Mouse (Mus musculus) heart, embryonic 15.5 days (tissue): ENCODE results near the gene Map3k20. TPM values are rescaled to one million over a fixed set of nuclear protein-coding genes. Genes with fewer than 3 reads are reported as not detected.

Experiments used
- ATAC-seq: fragments of 200-750 bp; cut with Nextera tagmentation; replicated peaks from 2 replicates; pipeline ENCODE4 v1.8.0; 2017; ENCODE audit warnings: low read depth, moderate TSS enrichment; ENCODE audit not compliant: insufficient number of reproducible peaks, insufficient read depth, low FRiP score
- H3K27ac ChIP-seq: fragments of 300-500 bp; sonication (generic); 2 replicates; pipeline ENCODE4 v1.5.1; 2015; ENCODE audit warnings: mild to moderate bottlenecking, inconsistent platforms
- H3K27me3 ChIP-seq: fragments of 300-500 bp; sonication (generic); 2 replicates; pipeline ENCODE4 v1.6.1; 2015; ENCODE audit warnings: inconsistent platforms
- H3K36me3 ChIP-seq: fragments of 300-500 bp; sonication (generic); 2 replicates; pipeline ENCODE4 v1.6.1; 2015; ENCODE audit warnings: mild to moderate bottlenecking, inconsistent platforms
- H3K4me1 ChIP-seq: fragments of 300-500 bp; sonication (generic); replicated peaks from 2 replicates; pipeline ENCODE4 v1.6.1; 2015; ENCODE audit warnings: inconsistent platforms
- H3K4me2 ChIP-seq: fragments of 300-500 bp; sonication (generic); 2 replicates; pipeline ENCODE4 v1.6.1; 2015; ENCODE audit warnings: inconsistent platforms, mild to moderate bottlenecking, moderate library complexity
- H3K4me3 ChIP-seq: fragments of 300-500 bp; sonication (generic); 2 replicates; pipeline ENCODE4 v1.5.1; 2015; ENCODE audit warnings: mild to moderate bottlenecking, inconsistent platforms
- H3K9ac ChIP-seq: fragments of 300-500 bp; sonication (generic); 2 replicates; pipeline ENCODE4 v1.6.1; 2015; ENCODE audit warnings: mild to moderate bottlenecking, inconsistent platforms
- H3K9me3 ChIP-seq: fragments of 300-500 bp; sonication (generic); replicated peaks from 2 replicates; pipeline ENCODE4 v1.6.1; 2016; ENCODE audit warnings: inconsistent platforms
- WGBS: fragments of 180-500 bp; shearing (Covaris S2); methylation state at CpG from one replicate; pipeline ENCODE4 v1.1.7; 2015; ENCODE audit warnings: mixed read lengths; 5-methylcytosine and 5-hydroxymethylcytosine counted together
- polyA plus RNA-seq: library from polyadenylated mRNA; unstranded; fragments of >200 nt; fragmentation: Nextera tagmentation; extraction: Ambion mirVana; gene quantifications from 2 replicates; pipeline ENCODE4 v1.2.1, GENCODE M21; 2015

Gene Map3k20
- polyA plus RNA-seq, 1 experiment from 2014 or later: 46.4 TPM

- WGBS: 77% methylated on average over 8 of the region's 8 CpGs
- no peak for ATAC-seq
- Histone ChIP-seq H3K9me3 (no peaks in the 10 kb centered on the region), H3K4me1 (no peaks in the 10 kb centered on the region), H3K9ac (no peak overlapping the region), H3K36me3 (peaks cover 5% of the 10 kb centered on the region; the same call in 1 of the 2 replicates), H3K27me3 (no peaks in the 10 kb centered on the region), H3K4me2 (no peak overlapping the region), H3K27ac (no peak overlapping the region), H3K4me3 (no peak overlapping the region)
Measured at GRCm38 (mm10) chr2:72438941-72439533, 153.6 kb downstream of the Map3k20 start.

- H3K9ac ChIP-seq: no peak overlapping the region
Measured at GRCm38 (mm10) chr2:72441010-72441409, 155.6 kb downstream of the Map3k20 start.

GRCm38 (mm10) chr2:72442825-72443224, 157.4 kb downstream of the Map3k20 start:
- H3K4me3 ChIP-seq: no peak overlapping the region
- H3K27me3 ChIP-seq: no peaks in the 10 kb centered on the region
- WGBS: 88% methylated on average over 6 of the region's 6 CpGs
- H3K4me1 ChIP-seq: no peaks in the 10 kb centered on the region
- no peak overlapping the region for H3K9ac ChIP-seq
- no peak overlapping the region for H3K4me2 ChIP-seq
- no peak overlapping the region for H3K27ac ChIP-seq
- no peaks in the 10 kb centered on the region for H3K9me3 ChIP-seq
- H3K36me3 ChIP-seq: no peaks in the 10 kb centered on the region
- ATAC-seq: no peak

More at GRCm38 (mm10) chr2:72441010-72441409, 155.6 kb downstream of the Map3k20 start:
- H3K4me3 ChIP-seq: no peak overlapping the region
- H3K27me3 ChIP-seq: no peaks in the 10 kb centered on the region
- no peaks in the 10 kb centered on the region for H3K9me3 ChIP-seq
- WGBS: 95% methylated on average over 9 of the region's 9 CpGs
- ATAC-seq: no peak
- no peak overlapping the region for H3K27ac ChIP-seq
- H3K36me3 ChIP-seq: no peaks in the 10 kb centered on the region
- H3K4me2 ChIP-seq: no peak overlapping the region
- H3K4me1 ChIP-seq: no peaks in the 10 kb centered on the region

- Histone ChIP-seq H3K27ac (no peak overlapping the region), H3K9me3 (no peaks in the 10 kb centered on the region), H3K4me3 (no peak overlapping the region), H3K9ac (no peak overlapping the region), H3K4me1 (no peaks in the 10 kb centered on the region), H3K27me3 (no peaks in the 10 kb centered on the region), H3K36me3 (no peaks in the 10 kb centered on the region), H3K4me2 (no peak overlapping the region)
- ATAC-seq: no peak
- WGBS: 78% methylated on average over 3 of the region's 3 CpGs
Measured at GRCm38 (mm10) chr2:72443960-72444359, 158.5 kb downstream of the Map3k20 start.

GRCm38 (mm10) chr2:72446106-72446505, 160.7 kb downstream of the Map3k20 start:
- H3K36me3 ChIP-seq: no peaks in the 10 kb centered on the region
- no peak for ATAC-seq
- no peaks in the 10 kb centered on the region for H3K27me3 ChIP-seq
- no peak overlapping the region for H3K4me2 ChIP-seq
- no peaks in the 10 kb centered on the region for H3K4me1 ChIP-seq
- H3K9ac ChIP-seq: no peak overlapping the region
- no peak overlapping the region for H3K4me3 ChIP-seq
- H3K27ac ChIP-seq: no peak overlapping the region
- no peaks in the 10 kb centered on the region for H3K9me3 ChIP-seq
- 83% methylated on average over 3 of the region's 3 CpGs for WGBS

- Histone ChIP-seq H3K27me3 (no peaks in the 10 kb centered on the region), H3K27ac (no peak overlapping the region), H3K36me3 (no peaks in the 10 kb centered on the region), H3K4me3 (no peak overlapping the region), H3K9ac (no peak overlapping the region), H3K4me1 (no peaks in the 10 kb centered on the region), H3K4me2 (no peak overlapping the region), H3K9me3 (no peaks in the 10 kb centered on the region)
- WGBS: 45% methylated on average over 5 of the region's 5 CpGs
- no peak for ATAC-seq
Measured at GRCm38 (mm10) chr2:72446615-72447014, 161.2 kb downstream of the Map3k20 start.

- H3K27ac ChIP-seq: no peak overlapping the region
Measured at GRCm38 (mm10) chr2:72453563-72453962, 168.1 kb downstream of the Map3k20 start.

GRCm38 (mm10) chr2:72456189-72456588, 170.8 kb downstream of the Map3k20 start:
- no peak for ATAC-seq
- H3K4me1 ChIP-seq: no peaks in the 10 kb centered on the region
- 60% methylated on average over 1 of the region's 1 CpGs for WGBS
- H3K4me3 ChIP-seq: no peak overlapping the region
- no peaks in the 10 kb centered on the region for H3K9me3 ChIP-seq
- H3K36me3 ChIP-seq: no peaks in the 10 kb centered on the region
- no peak overlapping the region for H3K4me2 ChIP-seq
- no peak overlapping the region for H3K9ac ChIP-seq
- no peak overlapping the region for H3K27ac ChIP-seq
- H3K27me3 ChIP-seq: no peaks in the 10 kb centered on the region

More at GRCm38 (mm10) chr2:72453563-72453962, 168.1 kb downstream of the Map3k20 start:
- Histone ChIP-seq H3K9me3 (no peaks in the 10 kb centered on the region), H3K36me3 (no peaks in the 10 kb centered on the region), H3K4me3 (no peak overlapping the region), H3K27me3 (no peaks in the 10 kb centered on the region), H3K4me2 (no peak overlapping the region), H3K4me1 (no peaks in the 10 kb centered on the region), H3K9ac (no peak overlapping the region)
- WGBS: 53% methylated on average over 3 of the region's 3 CpGs
- ATAC-seq: no peak

- Histone ChIP-seq H3K9me3 (no peaks in the 10 kb centered on the region), H3K36me3 (no peaks in the 10 kb centered on the region), H3K4me2 (no peak overlapping the region), H3K9ac (no peak overlapping the region), H3K4me3 (no peak overlapping the region), H3K4me1 (no peaks in the 10 kb centered on the region), H3K27me3 (no peaks in the 10 kb centered on the region), H3K27ac (no peak overlapping the region)
- 55% methylated on average over 7 of the region's 7 CpGs for WGBS
- ATAC-seq: no peak
Measured at GRCm38 (mm10) chr2:72464376-72465014, 179.1 kb downstream of the Map3k20 start.

- 81% methylated on average over 1 of the region's 1 CpGs for WGBS
- H3K36me3 ChIP-seq: no peaks in the 10 kb centered on the region
- no peak overlapping the region for H3K9ac ChIP-seq
- H3K4me3 ChIP-seq: no peak overlapping the region
- no peaks in the 10 kb centered on the region for H3K27me3 ChIP-seq
- no peaks in the 10 kb centered on the region for H3K9me3 ChIP-seq
- ATAC-seq: no peak
- no peak overlapping the region for H3K4me2 ChIP-seq
- no peak overlapping the region for H3K27ac ChIP-seq
- no peaks in the 10 kb centered on the region for H3K4me1 ChIP-seq
Measured at GRCm38 (mm10) chr2:72467604-72468003, 182.2 kb downstream of the Map3k20 start.

GRCm38 (mm10) chr2:72471415-72472070, 186.1 kb downstream of the Map3k20 start:
- H3K9ac ChIP-seq: no peak overlapping the region
- WGBS: 72% methylated on average over 16 of the region's 16 CpGs
- no peak overlapping the region for H3K4me3 ChIP-seq
- H3K9me3 ChIP-seq: no peaks in the 10 kb centered on the region
- peaks cover 14% of the 10 kb centered on the region for H3K4me1 ChIP-seq
- H3K36me3 ChIP-seq: no peaks in the 10 kb centered on the region
- no peak for ATAC-seq
- no peak overlapping the region for H3K27ac ChIP-seq
- no peak overlapping the region for H3K4me2 ChIP-seq
- no peaks in the 10 kb centered on the region for H3K27me3 ChIP-seq
